Mouse (Mus musculus): ENCODE measurements at regions not wholly inside any gene's neighbourhood (a gene's known extent, or its start where the extent isn't known, plus 50 kb on each side); places are given as distances from the start of the nearest gene placed in this dataset.

GRCm38 (mm10) chr9:67610696-67611095 lies 51.2 kb upstream of the Tln2 start:
- no peak for DNase-seq (ENCODE audit: low spot score in 2 of 2)

GRCm38 (mm10) chr9:67611676-67612075 lies 52.2 kb upstream of the Tln2 start:
- DNase-seq (ENCODE audit: low spot score in 2 of 2) = no peak

- DNase-seq (ENCODE audit: low spot score in 2 of 2) = no peak
Measured at GRCm38 (mm10) chr9:67612101-67612500, 52.6 kb upstream of the Tln2 start.

- no peak for DNase-seq (ENCODE audit: low spot score in 2 of 2)
Measured at GRCm38 (mm10) chr9:67614068-67614727, 54.7 kb upstream of the Tln2 start.

GRCm38 (mm10) chr9:67616207-67616606 lies 56.7 kb upstream of the Tln2 start:
- no peak for DNase-seq (ENCODE audit: low spot score in 2 of 2)

- DNase-seq (ENCODE audit: low spot score in 2 of 2) = no peak
Measured at GRCm38 (mm10) chr9:67617341-67618217, 58.1 kb upstream of the Tln2 start.

- no peak for DNase-seq (ENCODE audit: low spot score in 2 of 2)
Measured at GRCm38 (mm10) chr9:67620945-67621344, 61.4 kb upstream of the Tln2 start.

- no peak for DNase-seq (ENCODE audit: low spot score in 2 of 2)
Measured at GRCm38 (mm10) chr9:67627196-67627595, 67.7 kb upstream of the Tln2 start.

GRCm38 (mm10) chr9:67629624-67630023 lies 70.1 kb upstream of the Tln2 start:
- no peak for DNase-seq (ENCODE audit: low spot score in 2 of 2)

- DNase-seq (ENCODE audit: low spot score in 2 of 2) = no peak
Measured at GRCm38 (mm10) chr9:67630173-67630572, 70.7 kb upstream of the Tln2 start.

- no peak for DNase-seq (ENCODE audit: low spot score in 2 of 2)
Measured at GRCm38 (mm10) chr9:67631741-67632243, 72.3 kb upstream of the Tln2 start.

- peak in 1 of 2 experiments; percentile 13 for DNase-seq (ENCODE audit: low spot score in 2 of 2)
Measured at GRCm38 (mm10) chr9:67632521-67633025, 73.1 kb upstream of the Tln2 start.

GRCm38 (mm10) chr9:67633026-67633741 lies 73.7 kb upstream of the Tln2 start:
- DNase-seq (ENCODE audit: low spot score in 2 of 2) = peak; percentile 32 to 40

- peak; percentile 75 to 80 for DNase-seq (ENCODE audit: low spot score in 2 of 2)
Measured at GRCm38 (mm10) chr9:67633761-67634441, 74.4 kb upstream of the Tln2 start.

- DNase-seq (ENCODE audit: low spot score in 2 of 2) = peak in 1 of 2 experiments; percentile 10
Measured at GRCm38 (mm10) chr9:67646820-67647219, 87.3 kb upstream of the Tln2 start.

- no peak for DNase-seq (ENCODE audit: low spot score in 2 of 2)
Measured at GRCm38 (mm10) chr9:67664773-67665172, 94.5 kb upstream of the C2cd4b start.

GRCm38 (mm10) chr9:67670261-67671020 lies 88.8 kb upstream of the C2cd4b start:
- no peak for DNase-seq (ENCODE audit: low spot score in 2 of 2)

GRCm38 (mm10) chr9:67676906-67677305 lies 82.3 kb upstream of the C2cd4b start:
- DNase-seq (ENCODE audit: low spot score in 2 of 2) = no peak

- peak; percentile 64 to 84 for DNase-seq (ENCODE audit: low spot score in 2 of 2)
Measured at GRCm38 (mm10) chr9:67683367-67683766, 75.9 kb upstream of the C2cd4b start.

GRCm38 (mm10) chr9:67692396-67692795 lies 66.8 kb upstream of the C2cd4b start:
- DNase-seq (ENCODE audit: low spot score in 2 of 2) = no peak
